Mouse (Mus musculus): ENCODE measurements around the gene Chrm5. TPM values are rescaled to one million over a fixed set of nuclear protein-coding genes. Genes with fewer than 3 reads are reported as not detected.

Chrm5 gene
- polyA plus RNA-seq, 1 experiment from 2014 or later, result 0.83 TPM

DNA sequence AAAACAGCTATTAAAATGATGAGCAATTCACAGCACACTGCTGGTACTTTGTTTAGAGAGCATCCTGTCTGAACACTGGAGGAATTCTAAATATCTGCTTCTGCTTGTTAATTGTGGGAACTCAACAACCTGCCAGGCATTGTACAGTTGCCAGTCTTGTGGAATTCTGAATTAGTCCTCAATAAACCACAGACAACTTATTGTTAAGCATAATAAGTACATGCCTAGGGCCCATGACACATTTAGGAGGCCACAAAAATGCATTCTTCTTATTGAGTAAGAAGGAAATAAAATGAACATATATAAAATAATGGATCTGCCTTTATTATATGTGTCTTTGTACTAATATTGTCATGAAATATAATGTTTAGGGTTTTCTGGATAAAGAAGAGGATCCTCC lies 35.1 kb downstream of the Chrm5 start:
- ATAC-seq (replicated peaks), result no peak
- no peaks in the 10 kb centered on the region for H3K9me3 ChIP-seq

DNA sequence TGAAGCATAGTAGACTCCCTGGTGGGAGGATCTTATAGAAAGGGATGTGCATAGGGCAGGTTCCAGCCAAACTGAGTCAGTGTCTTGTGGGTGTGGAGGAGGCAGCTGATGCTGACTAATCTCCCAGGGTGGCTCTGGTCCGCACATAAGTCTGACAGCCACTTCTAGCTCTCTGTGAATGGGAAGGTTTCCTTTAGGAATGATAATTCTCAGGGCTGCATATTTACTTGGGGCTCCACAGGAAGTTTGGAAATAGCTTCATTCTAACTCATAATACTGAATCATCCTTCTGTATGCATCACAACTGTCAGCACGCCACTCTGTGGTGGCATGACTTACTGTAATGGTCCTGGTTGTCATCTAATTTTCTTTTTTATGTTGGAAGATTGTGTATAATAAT lies 37.1 kb downstream of the Chrm5 start:
- no peak for ATAC-seq (replicated peaks)
- no peak overlapping the region for H3K4me2 ChIP-seq (replicated peaks)
- H3K27ac ChIP-seq (replicated peaks), result no peak overlapping the region
- no peaks in the 10 kb centered on the region for H3K36me3 ChIP-seq
- H3K27me3 ChIP-seq, result no peaks in the 10 kb centered on the region
- no peak overlapping the region for H3K9ac ChIP-seq (replicated peaks)
- 74% methylated on average over 2 of the region's 2 CpGs for WGBS
- H3K9me3 ChIP-seq, result no peaks in the 10 kb centered on the region
- no peak overlapping the region for H3K4me3 ChIP-seq
- H3K4me1 ChIP-seq, result no peaks in the 10 kb centered on the region

More for the DNA sequence above, 35.1 kb downstream of the Chrm5 start:
- no peaks in the 10 kb centered on the region for H3K36me3 ChIP-seq
- no peaks in the 10 kb centered on the region for H3K27me3 ChIP-seq
- no peak overlapping the region for H3K4me2 ChIP-seq (replicated peaks)
- H3K9ac ChIP-seq (replicated peaks), result no peak overlapping the region
- H3K27ac ChIP-seq (replicated peaks), result no peak overlapping the region
- H3K4me1 ChIP-seq, result no peaks in the 10 kb centered on the region
- H3K4me3 ChIP-seq, result no peak overlapping the region

DNA sequence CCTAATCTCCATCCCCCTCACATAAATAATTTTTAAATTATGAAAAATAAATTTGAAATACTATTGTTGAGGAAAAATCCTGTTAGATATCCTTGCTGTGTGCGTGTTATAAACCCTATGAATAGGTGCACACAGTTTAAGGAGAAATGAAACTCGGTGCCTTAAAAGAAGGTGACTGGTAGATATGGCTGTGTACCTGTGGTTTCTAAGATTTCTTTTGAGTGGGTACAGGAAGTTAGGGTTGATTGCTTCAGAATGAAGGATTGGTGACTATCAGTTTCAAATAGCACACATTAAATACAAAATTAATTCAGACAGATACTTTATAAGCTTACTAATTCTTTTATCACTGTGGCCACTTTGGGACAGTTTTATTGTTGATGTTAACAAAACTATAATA lies 43.0 kb downstream of the Chrm5 start:
- Histone ChIP-seq H3K9ac (replicated peaks) (no peak overlapping the region), H3K27ac (replicated peaks) (no peak overlapping the region), H3K4me1 (no peaks in the 10 kb centered on the region), H3K4me3 (no peak overlapping the region), H3K4me2 (replicated peaks) (no peak overlapping the region), H3K36me3 (no peaks in the 10 kb centered on the region), H3K9me3 (no peaks in the 10 kb centered on the region), H3K27me3 (no peaks in the 10 kb centered on the region)
- no peak for ATAC-seq (replicated peaks)
- 91% methylated on average over 2 of the region's 2 CpGs for WGBS

DNA sequence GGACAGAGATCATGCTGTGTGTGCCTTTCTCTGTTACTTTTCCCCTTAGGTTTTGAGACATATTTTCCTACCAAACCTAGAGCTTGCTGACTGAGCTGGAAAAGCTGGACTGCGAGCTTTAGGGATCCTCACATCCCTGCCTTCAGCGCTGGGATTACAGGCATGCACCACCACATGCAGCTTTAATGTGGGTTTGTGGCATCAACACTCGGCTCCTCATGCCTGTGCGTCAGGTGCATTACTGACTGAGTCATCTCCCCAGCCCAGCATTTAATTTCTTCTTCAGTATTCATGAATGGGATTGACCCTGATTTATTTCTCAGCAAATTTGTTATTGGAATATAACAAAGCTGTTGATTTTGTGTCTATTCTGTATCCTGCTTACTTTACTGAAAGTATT lies 44.3 kb downstream of the Chrm5 start:
- no peaks in the 10 kb centered on the region for H3K4me1 ChIP-seq
- ATAC-seq (replicated peaks), result no peak
- no peak overlapping the region for H3K4me3 ChIP-seq
- 84% methylated on average over 4 of the region's 4 CpGs for WGBS
- H3K27ac ChIP-seq (replicated peaks), result no peak overlapping the region
- H3K9me3 ChIP-seq, result no peaks in the 10 kb centered on the region
- H3K36me3 ChIP-seq, result no peaks in the 10 kb centered on the region
- no peaks in the 10 kb centered on the region for H3K27me3 ChIP-seq
- no peak overlapping the region for H3K9ac ChIP-seq (replicated peaks)
- no peak overlapping the region for H3K4me2 ChIP-seq (replicated peaks)

DNA sequence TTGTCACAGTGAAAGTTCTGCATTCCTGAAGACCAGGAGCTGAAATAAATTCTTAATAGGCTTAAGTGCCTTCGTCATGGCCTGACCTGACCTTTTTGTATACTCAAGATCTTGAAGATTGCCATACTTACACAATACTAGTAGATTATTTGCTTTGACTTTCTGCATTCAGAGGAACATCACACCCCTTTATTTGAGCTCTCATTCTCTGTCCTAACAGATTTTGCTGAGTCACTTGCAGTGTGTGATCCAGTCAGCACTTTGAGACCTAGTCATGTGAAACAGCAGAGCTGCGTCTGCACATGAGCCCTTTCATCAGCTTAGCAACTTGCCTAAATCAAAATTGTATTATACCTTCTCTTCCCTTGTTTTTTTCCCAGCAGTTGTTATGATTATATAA lies 47.2 kb downstream of the Chrm5 start:
- Histone ChIP-seq H3K27ac (replicated peaks) (no peak overlapping the region), H3K27me3 (no peaks in the 10 kb centered on the region), H3K9ac (replicated peaks) (no peak overlapping the region), H3K4me3 (no peak overlapping the region), H3K4me2 (replicated peaks) (no peak overlapping the region), H3K36me3 (no peaks in the 10 kb centered on the region), H3K4me1 (no peaks in the 10 kb centered on the region), H3K9me3 (no peaks in the 10 kb centered on the region)
- WGBS, result 72% methylated on average over 2 of the region's 2 CpGs
- no peak for ATAC-seq (replicated peaks)

DNA sequence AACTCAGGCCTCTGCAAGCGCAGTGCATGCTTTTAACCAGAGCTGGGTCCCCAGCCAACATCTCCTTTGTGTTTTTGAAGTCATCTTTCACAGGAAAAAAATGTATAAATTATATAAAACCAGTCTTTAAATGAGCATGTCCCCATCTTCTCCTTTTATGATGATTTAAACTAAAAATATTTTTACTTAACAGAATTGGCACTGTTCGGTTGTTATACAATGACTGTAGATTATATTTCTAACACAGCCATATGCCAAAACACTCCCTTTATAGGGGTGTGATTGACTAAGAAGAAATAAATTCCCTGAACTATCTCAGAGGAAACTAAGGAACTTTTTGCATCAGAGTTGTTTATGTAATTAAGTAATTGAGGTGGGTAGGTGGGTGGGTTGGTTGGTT lies 48.0 kb downstream of the Chrm5 start:
- 89% methylated on average over 2 of the region's 2 CpGs for WGBS
- no peak overlapping the region for H3K4me3 ChIP-seq
- H3K36me3 ChIP-seq, result no peaks in the 10 kb centered on the region
- H3K9ac ChIP-seq (replicated peaks), result no peak overlapping the region
- no peaks in the 10 kb centered on the region for H3K27me3 ChIP-seq
- H3K27ac ChIP-seq (replicated peaks), result no peak overlapping the region
- no peaks in the 10 kb centered on the region for H3K9me3 ChIP-seq
- no peak for ATAC-seq (replicated peaks)
- no peak overlapping the region for H3K4me2 ChIP-seq (replicated peaks)
- H3K4me1 ChIP-seq, result no peaks in the 10 kb centered on the region

DNA sequence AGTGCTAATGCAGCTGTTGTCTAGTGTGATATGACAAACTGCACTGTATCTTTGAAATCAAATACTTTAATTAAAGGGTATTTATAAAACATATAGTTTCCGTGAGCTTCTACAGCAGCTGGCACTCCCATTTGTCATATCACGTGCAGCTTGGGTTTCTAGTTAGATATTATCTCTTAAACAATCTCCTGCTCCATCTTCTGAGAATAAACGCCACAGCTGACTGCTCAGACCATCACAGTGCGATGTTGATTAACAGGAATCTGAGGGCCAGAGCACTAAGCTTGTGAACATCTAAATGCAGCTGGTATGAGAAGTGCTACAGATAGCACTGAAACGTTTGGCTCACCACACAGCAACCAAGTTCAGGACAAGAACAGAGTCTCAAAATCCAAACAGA lies 50.2 kb downstream of the Chrm5 start:
- no peak overlapping the region for H3K4me2 ChIP-seq (replicated peaks)
- 85% methylated on average over 5 of the region's 5 CpGs for WGBS
- H3K9me3 ChIP-seq, result no peaks in the 10 kb centered on the region

DNA sequence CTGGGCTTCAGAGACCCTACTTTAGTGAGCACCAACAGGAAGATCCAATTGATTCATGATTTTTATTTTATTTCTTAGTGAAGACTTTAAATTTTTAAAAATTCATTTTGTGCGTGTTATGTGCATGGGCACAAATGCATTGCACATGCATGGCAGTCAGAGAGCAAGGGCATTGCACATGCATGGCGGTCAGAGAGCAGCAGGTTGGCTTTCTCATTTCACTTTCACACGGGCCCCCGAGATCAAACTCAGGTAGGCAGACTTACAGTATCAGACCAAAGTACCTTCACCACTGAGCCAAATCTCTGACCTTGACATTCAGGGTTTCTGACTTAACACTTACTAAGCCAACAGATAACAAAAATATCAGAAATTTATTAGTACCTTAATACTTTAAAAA lies 50.9 kb downstream of the Chrm5 start:
- no peak overlapping the region for H3K27ac ChIP-seq (replicated peaks)
- H3K9me3 ChIP-seq, result no peaks in the 10 kb centered on the region
- H3K4me1 ChIP-seq, result no peaks in the 10 kb centered on the region
- H3K36me3 ChIP-seq, result no peaks in the 10 kb centered on the region
- no peak overlapping the region for H3K4me2 ChIP-seq (replicated peaks)
- no peaks in the 10 kb centered on the region for H3K27me3 ChIP-seq
- no peak overlapping the region for H3K4me3 ChIP-seq
- no peak for ATAC-seq (replicated peaks)
- 95% methylated on average over 4 of the region's 4 CpGs for WGBS
- no peak overlapping the region for H3K9ac ChIP-seq (replicated peaks)

More for the DNA sequence above, 50.2 kb downstream of the Chrm5 start:
- H3K27me3 ChIP-seq, result no peaks in the 10 kb centered on the region
- H3K4me1 ChIP-seq, result no peaks in the 10 kb centered on the region
- H3K27ac ChIP-seq (replicated peaks), result no peak overlapping the region
- H3K36me3 ChIP-seq, result no peaks in the 10 kb centered on the region
- no peak overlapping the region for H3K9ac ChIP-seq (replicated peaks)
- H3K4me3 ChIP-seq, result no peak overlapping the region
- ATAC-seq (replicated peaks), result no peak

Other genes starting within 250 kb of the Chrm5 start
- 13.4 and 15.2 TPM in 2 replicates for gene Lpcat4, start 241.3 kb downstream of the Chrm5 start, polyA plus RNA-seq (2015; fragmentation: Nextera tagmentation; extraction: Ambion mirVana)
- 0.04 TPM in 1 of 2 replicates, not detected in the other for gene Nutm1, start 221.5 kb downstream of the Chrm5 start, polyA plus RNA-seq (2015; fragmentation: Nextera tagmentation; extraction: Ambion mirVana)
- 164 and 187 TPM in 2 replicates for gene Nop10, start 218.8 kb downstream of the Chrm5 start, polyA plus RNA-seq (2015; fragmentation: Nextera tagmentation; extraction: Ambion mirVana)
- 15.6 and 16.9 TPM in 2 replicates for gene Slc12a6, start 214.9 kb downstream of the Chrm5 start, polyA plus RNA-seq (2015; fragmentation: Nextera tagmentation; extraction: Ambion mirVana)
- 0.06 TPM in 1 of 2 replicates, not detected in the other for gene Gm21985, start 214.5 kb downstream of the Chrm5 start, polyA plus RNA-seq (2015; fragmentation: Nextera tagmentation; extraction: Ambion mirVana)
- 160 and 166 TPM in 2 replicates for gene Emc4, start 112.7 kb downstream of the Chrm5 start, polyA plus RNA-seq (2015; fragmentation: Nextera tagmentation; extraction: Ambion mirVana)
- 42.9 and 46.7 TPM in 2 replicates for gene Katnbl1, start 101.6 kb downstream of the Chrm5 start, polyA plus RNA-seq (2015; fragmentation: Nextera tagmentation; extraction: Ambion mirVana)
- 14.2 and 16.2 TPM in 2 replicates for gene Emc7, start 25.8 kb downstream of the Chrm5 start, polyA plus RNA-seq (2015; fragmentation: Nextera tagmentation; extraction: Ambion mirVana)
- 3.6 and 3.7 TPM in 2 replicates for gene Aven, start 12.2 kb upstream of the Chrm5 start, polyA plus RNA-seq (2015; fragmentation: Nextera tagmentation; extraction: Ambion mirVana)

All from forebrain, embryonic 15.5 days (tissue).